Mouse (Mus musculus): ENCODE measurements at regions not wholly inside any gene's neighbourhood (a gene's known extent, or its start where the extent isn't known, plus 50 kb on each side); places are given as distances from the start of the nearest gene placed in this dataset.

GRCm38 (mm10) chr5:132817665-132818064, 274.5 kb upstream of the Auts2 start:
- H3K36me3 ChIP-seq: no peaks in the 10 kb centered on the region
- H3K9ac ChIP-seq (replicated peaks): no peak overlapping the region
- ATAC-seq (ENCODE audit: low FRiP score): no peak
- no peaks in the 10 kb centered on the region for H3K9me3 ChIP-seq (replicated peaks)
- WGBS: 86% methylated on average over 9 of the region's 9 CpGs
- H3K4me1 ChIP-seq: no peaks in the 10 kb centered on the region
- H3K27ac ChIP-seq (replicated peaks): no peak overlapping the region
- no peak overlapping the region for H3K4me3 ChIP-seq (replicated peaks)
- H3K4me2 ChIP-seq: no peak overlapping the region
- no peaks in the 10 kb centered on the region for H3K27me3 ChIP-seq (replicated peaks)

DNA sequence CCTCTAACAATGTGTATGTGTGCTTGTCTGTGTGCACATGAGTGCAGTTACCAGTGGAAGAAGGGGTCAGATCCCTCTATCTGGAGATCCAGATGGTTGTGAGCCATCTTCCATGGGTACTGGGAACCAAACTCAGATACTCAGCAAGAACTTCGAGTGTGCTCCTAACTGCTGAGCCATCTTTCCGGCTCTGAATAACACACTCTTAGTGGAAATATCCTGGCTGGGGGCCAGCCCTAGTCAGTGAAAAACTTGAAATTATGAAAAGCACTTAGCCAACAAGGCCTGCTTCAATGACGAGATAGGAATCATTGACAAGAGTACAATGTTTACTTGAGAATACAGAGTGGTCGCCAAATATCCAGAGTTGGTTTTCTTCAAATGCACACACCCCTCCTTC, 266.0 kb upstream of the Auts2 start:
- Histone ChIP-seq H3K9me3 (replicated peaks) (no peaks in the 10 kb centered on the region), H3K4me1 (no peaks in the 10 kb centered on the region), H3K9ac (replicated peaks) (no peak overlapping the region), H3K4me2 (no peak overlapping the region), H3K4me3 (replicated peaks) (no peak overlapping the region), H3K27ac (replicated peaks) (no peak overlapping the region), H3K27me3 (replicated peaks) (no peaks in the 10 kb centered on the region), H3K36me3 (no peaks in the 10 kb centered on the region)
- no peak for ATAC-seq (ENCODE audit: low FRiP score)
- 70% methylated on average over 4 of the region's 4 CpGs for WGBS

DNA sequence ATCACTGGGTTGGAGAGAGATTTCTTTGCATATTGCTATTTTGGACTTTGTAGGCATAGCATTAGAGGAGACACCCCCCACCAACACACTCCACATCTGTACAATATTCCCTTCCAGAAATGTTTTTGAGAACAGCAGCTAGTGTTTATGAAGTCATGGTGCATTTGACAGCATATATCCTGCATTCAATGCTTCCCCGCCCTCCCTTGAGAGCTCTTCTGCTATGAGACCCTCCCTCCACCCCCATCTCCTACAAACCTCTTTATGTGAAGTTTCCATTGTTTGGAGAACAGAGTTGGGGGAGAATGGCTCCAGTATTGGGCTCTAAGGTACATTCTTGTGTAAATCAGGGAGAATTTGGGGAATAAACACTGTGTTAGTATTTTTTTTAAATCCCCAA, 252.9 kb upstream of the Auts2 start:
- Histone ChIP-seq H3K4me2 (no peak overlapping the region), H3K36me3 (no peaks in the 10 kb centered on the region), H3K27ac (replicated peaks) (no peak overlapping the region), H3K9ac (replicated peaks) (no peak overlapping the region), H3K27me3 (replicated peaks) (no peaks in the 10 kb centered on the region), H3K4me3 (replicated peaks) (no peak overlapping the region), H3K4me1 (no peaks in the 10 kb centered on the region), H3K9me3 (replicated peaks) (no peaks in the 10 kb centered on the region)
- no peak for ATAC-seq (ENCODE audit: low FRiP score)
- WGBS: 90% methylated on average over 1 of the region's 1 CpGs

DNA sequence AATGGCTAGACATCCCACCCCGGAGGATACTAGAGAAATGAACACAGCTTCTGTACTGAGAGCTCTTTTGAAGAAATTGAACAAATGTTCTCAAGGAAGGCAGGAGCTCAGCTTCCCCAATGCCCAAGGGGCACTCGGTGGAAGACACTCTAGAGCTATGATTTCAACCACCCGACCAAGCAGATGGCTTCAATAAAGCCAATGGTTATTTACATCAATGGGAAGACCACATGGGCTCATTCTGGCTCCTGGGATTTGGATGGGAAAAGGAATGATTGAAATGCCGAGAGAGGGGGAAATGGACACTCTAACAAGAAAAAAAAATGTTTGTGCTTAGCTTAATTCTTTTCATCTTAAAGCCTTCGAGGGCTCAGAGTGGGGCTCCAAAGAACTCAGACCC, 249.3 kb upstream of the Auts2 start:
- H3K4me3 ChIP-seq (replicated peaks): no peak overlapping the region

GRCm38 (mm10) chr5:132785291-132785690, 242.1 kb upstream of the Auts2 start:
- Histone ChIP-seq H3K9ac (replicated peaks) (no peak overlapping the region), H3K4me1 (peaks cover 14% of the 10 kb centered on the region), H3K27me3 (replicated peaks) (no peaks in the 10 kb centered on the region), H3K36me3 (no peaks in the 10 kb centered on the region), H3K4me2 (no peak overlapping the region), H3K9me3 (replicated peaks) (no peaks in the 10 kb centered on the region; the same call in 1 of the 2 replicates), H3K4me3 (replicated peaks) (no peak overlapping the region), H3K27ac (replicated peaks) (peak overlapping the region; percentile 41; the same call in 1 of the 2 replicates)
- no peak for ATAC-seq (ENCODE audit: low FRiP score)
- 38% methylated on average over 3 of the region's 3 CpGs for WGBS

More for the DNA sequence above, 249.3 kb upstream of the Auts2 start:
- H3K36me3 ChIP-seq: no peaks in the 10 kb centered on the region
- ATAC-seq (ENCODE audit: low FRiP score): no peak
- no peaks in the 10 kb centered on the region for H3K27me3 ChIP-seq (replicated peaks)
- no peak overlapping the region for H3K9ac ChIP-seq (replicated peaks)
- no peak overlapping the region for H3K4me2 ChIP-seq
- no peaks in the 10 kb centered on the region for H3K4me1 ChIP-seq
- WGBS: 70% methylated on average over 5 of the region's 5 CpGs
- H3K27ac ChIP-seq (replicated peaks): no peak overlapping the region
- H3K9me3 ChIP-seq (replicated peaks): no peaks in the 10 kb centered on the region; the same call in 1 of the 2 replicates

DNA sequence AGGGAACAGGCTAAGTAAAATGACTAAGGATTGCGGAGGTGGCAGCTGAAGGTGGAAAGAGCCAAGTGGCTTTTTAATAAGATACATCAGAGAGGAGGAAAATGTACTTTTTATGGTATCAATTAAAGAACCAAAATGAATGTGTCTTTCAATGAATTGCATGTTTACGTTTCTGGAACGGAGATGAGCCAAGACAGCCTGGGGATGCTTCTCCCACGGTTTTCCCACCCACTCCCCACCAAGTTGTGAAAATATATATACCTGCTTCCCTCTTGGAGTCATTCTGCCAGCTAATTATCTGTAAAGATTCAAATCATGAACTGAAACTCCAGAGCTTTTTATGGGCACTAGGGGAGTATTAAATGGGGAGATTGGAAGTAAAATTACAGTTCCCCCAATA, 241.6 kb upstream of the Auts2 start:
- no peak overlapping the region for H3K9ac ChIP-seq (replicated peaks)
- no peaks in the 10 kb centered on the region; the same call in 1 of the 2 replicates for H3K9me3 ChIP-seq (replicated peaks)
- H3K4me1 ChIP-seq: peaks cover 14% of the 10 kb centered on the region
- no peak overlapping the region for H3K4me3 ChIP-seq (replicated peaks)
- no peaks in the 10 kb centered on the region for H3K27me3 ChIP-seq (replicated peaks)
- H3K27ac ChIP-seq (replicated peaks): no peak overlapping the region
- no peak for ATAC-seq (ENCODE audit: low FRiP score)
- no peaks in the 10 kb centered on the region for H3K36me3 ChIP-seq
- WGBS: 27% methylated on average over 4 of the region's 4 CpGs
- no peak overlapping the region for H3K4me2 ChIP-seq

DNA sequence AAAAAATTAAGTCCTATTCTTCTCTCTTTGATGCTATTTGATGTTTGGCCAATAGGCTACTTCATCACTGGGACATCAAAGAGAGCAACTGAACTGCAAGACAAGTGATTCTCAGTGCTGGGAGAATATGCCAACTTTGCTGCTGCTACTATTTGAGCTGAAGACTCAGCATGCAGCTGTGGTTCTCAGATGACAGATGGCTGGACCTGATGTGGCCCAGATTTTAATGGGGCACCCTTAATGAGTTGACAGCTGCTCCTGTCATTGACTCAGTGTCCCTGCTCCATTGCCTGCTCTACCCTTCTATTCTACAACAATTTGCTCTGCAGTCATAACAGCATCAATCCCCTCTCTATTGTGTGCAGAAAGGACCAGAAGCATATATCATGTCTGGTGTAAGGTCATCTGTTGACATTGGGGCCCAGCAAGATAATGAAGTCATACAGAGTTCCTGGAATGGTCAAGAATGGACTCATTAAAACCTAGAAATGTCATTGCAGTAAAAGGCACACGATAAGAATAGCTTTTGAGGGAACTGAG, 231.1 kb upstream of the Auts2 start:
- Histone ChIP-seq H3K4me3 (replicated peaks) (no peak overlapping the region), H3K4me1 (no peaks in the 10 kb centered on the region), H3K9me3 (replicated peaks) (no peaks in the 10 kb centered on the region), H3K27ac (replicated peaks) (no peak overlapping the region), H3K4me2 (no peak overlapping the region), H3K36me3 (no peaks in the 10 kb centered on the region), H3K27me3 (replicated peaks) (no peaks in the 10 kb centered on the region), H3K9ac (replicated peaks) (no peak overlapping the region)
- no peak for ATAC-seq (ENCODE audit: low FRiP score)
- WGBS: 48% methylated on average over 1 of the region's 1 CpGs

DNA sequence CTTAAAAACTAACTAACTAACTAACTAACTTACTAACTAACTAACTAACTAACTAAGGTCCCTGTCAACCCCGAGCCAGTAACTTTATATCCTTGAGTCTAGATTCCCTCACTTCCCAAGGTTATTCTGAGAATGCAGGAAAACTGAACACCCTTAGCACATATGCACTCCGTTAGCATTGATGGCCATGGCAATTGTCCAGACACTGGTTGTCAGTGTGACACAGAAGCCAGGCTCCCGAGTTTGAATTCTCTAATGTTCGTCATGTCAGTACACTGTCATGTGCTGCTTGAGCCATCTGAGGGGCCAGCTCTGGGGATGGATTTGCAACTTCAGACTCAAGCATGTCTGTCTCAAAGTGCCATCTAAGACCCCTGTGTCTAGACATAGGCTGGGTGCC, 217.3 kb upstream of the Auts2 start:
- WGBS: 75% methylated on average over 4 of the region's 4 CpGs
- H3K4me1 ChIP-seq: no peaks in the 10 kb centered on the region
- no peak for ATAC-seq (ENCODE audit: low FRiP score)
- H3K27me3 ChIP-seq (replicated peaks): no peaks in the 10 kb centered on the region
- H3K4me2 ChIP-seq: no peak overlapping the region
- no peaks in the 10 kb centered on the region for H3K9me3 ChIP-seq (replicated peaks)
- H3K9ac ChIP-seq (replicated peaks): no peak overlapping the region
- H3K4me3 ChIP-seq (replicated peaks): no peak overlapping the region
- no peaks in the 10 kb centered on the region for H3K36me3 ChIP-seq
- H3K27ac ChIP-seq (replicated peaks): no peak overlapping the region

GRCm38 (mm10) chr5:132759751-132760150, 216.6 kb upstream of the Auts2 start:
- Histone ChIP-seq H3K9me3 (replicated peaks) (no peaks in the 10 kb centered on the region), H3K4me2 (no peak overlapping the region), H3K4me3 (replicated peaks) (no peak overlapping the region), H3K9ac (replicated peaks) (no peak overlapping the region), H3K4me1 (no peaks in the 10 kb centered on the region), H3K27me3 (replicated peaks) (no peaks in the 10 kb centered on the region), H3K36me3 (no peaks in the 10 kb centered on the region), H3K27ac (replicated peaks) (no peak overlapping the region)
- ATAC-seq (ENCODE audit: low FRiP score): no peak
- 67% methylated on average over 6 of the region's 6 CpGs for WGBS

DNA sequence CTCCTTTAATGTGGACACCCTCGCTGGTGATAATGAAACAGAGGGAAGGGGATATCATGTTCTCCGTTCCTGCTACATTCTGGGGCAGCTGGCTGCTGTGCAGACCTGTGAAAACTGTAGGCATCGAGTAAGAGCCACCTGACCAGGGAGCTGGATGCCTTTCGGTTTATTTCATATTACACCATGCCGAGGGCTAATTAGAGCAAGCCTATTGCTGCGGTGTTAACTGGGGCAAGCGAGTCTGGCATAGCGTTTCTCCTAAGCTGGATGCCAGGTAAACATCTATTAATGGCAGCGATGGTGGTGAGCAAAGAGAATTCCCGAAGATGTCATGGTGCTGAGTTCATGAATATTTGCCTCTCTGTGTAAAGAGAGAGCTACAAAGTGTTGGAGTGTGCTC, 215.8 kb upstream of the Auts2 start:
- Histone ChIP-seq H3K4me1 (no peaks in the 10 kb centered on the region), H3K36me3 (no peaks in the 10 kb centered on the region), H3K9me3 (replicated peaks) (no peaks in the 10 kb centered on the region), H3K4me2 (no peak overlapping the region), H3K27me3 (replicated peaks) (no peaks in the 10 kb centered on the region), H3K9ac (replicated peaks) (no peak overlapping the region), H3K4me3 (replicated peaks) (no peak overlapping the region), H3K27ac (replicated peaks) (no peak overlapping the region)
- no peak for ATAC-seq (ENCODE audit: low FRiP score)
- WGBS: 80% methylated on average over 10 of the region's 10 CpGs

DNA sequence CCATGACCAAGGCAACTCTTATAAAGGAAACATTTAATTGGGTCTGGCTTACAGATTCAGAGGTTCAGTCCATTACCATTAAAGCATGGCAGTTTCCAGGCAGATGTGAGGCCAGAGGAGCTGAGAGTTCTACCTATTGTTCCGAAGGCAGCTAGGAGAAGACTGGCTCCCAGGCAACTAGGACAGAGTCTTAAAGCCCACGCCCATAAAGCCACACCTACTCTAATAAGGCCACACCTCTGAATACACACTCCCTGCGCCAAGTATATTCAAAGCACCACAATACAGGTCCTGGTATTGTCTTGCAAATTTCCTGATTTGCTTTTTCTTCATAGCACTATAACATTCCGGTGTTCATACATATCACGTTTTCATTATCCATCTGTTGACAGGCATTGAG, 194.8 kb upstream of the Auts2 start:
- no peak overlapping the region for H3K9ac ChIP-seq (replicated peaks)
- H3K9me3 ChIP-seq (replicated peaks): no peaks in the 10 kb centered on the region
- no peaks in the 10 kb centered on the region for H3K4me1 ChIP-seq
- no peaks in the 10 kb centered on the region for H3K27me3 ChIP-seq (replicated peaks)
- ATAC-seq (ENCODE audit: low FRiP score): no peak
- no peak overlapping the region for H3K4me2 ChIP-seq
- H3K36me3 ChIP-seq: no peaks in the 10 kb centered on the region
- 85% methylated on average over 5 of the region's 5 CpGs for WGBS
- H3K27ac ChIP-seq (replicated peaks): no peak overlapping the region
- H3K4me3 ChIP-seq (replicated peaks): no peak overlapping the region

GRCm38 (mm10) chr5:132728689-132729189, 185.6 kb upstream of the Auts2 start:
- no peak for ATAC-seq (ENCODE audit: low FRiP score)
- no peaks in the 10 kb centered on the region for H3K27me3 ChIP-seq (replicated peaks)
- H3K4me3 ChIP-seq (replicated peaks): no peak overlapping the region
- H3K36me3 ChIP-seq: no peaks in the 10 kb centered on the region
- H3K9ac ChIP-seq (replicated peaks): no peak overlapping the region
- H3K27ac ChIP-seq (replicated peaks): no peak overlapping the region; the same call in 1 of the 2 replicates
- 27% methylated on average over 10 of the region's 10 CpGs for WGBS
- no peak overlapping the region for H3K4me2 ChIP-seq
- no peaks in the 10 kb centered on the region for H3K4me1 ChIP-seq
- H3K9me3 ChIP-seq (replicated peaks): no peaks in the 10 kb centered on the region

DNA sequence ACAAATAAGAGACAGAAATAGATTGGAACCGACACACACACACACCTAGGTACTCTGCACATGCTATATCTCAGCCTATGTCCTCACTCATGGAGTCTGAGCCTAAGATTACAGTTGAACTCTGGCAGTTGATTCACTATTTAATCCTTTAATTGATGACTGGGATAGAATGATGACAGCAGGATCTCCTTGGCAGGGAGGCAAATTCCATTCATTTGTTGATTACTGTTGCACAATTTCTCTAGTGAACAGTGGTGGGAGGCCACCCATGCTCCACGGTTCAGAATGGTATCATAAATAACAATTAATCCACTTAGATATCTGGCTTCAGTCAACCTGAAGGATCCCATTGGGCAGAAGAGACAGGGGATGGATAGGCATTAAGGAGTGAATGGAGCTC, 181.3 kb upstream of the Auts2 start:
- Histone ChIP-seq H3K27me3 (replicated peaks) (no peaks in the 10 kb centered on the region), H3K27ac (replicated peaks) (no peak overlapping the region), H3K4me2 (no peak overlapping the region), H3K9ac (replicated peaks) (no peak overlapping the region), H3K4me1 (no peaks in the 10 kb centered on the region), H3K9me3 (replicated peaks) (no peaks in the 10 kb centered on the region), H3K36me3 (no peaks in the 10 kb centered on the region), H3K4me3 (replicated peaks) (no peak overlapping the region)
- 68% methylated on average over 2 of the region's 2 CpGs for WGBS
- ATAC-seq (ENCODE audit: low FRiP score): no peak

All from neural tube, embryonic 15.5 days (tissue).